Mouse (Mus musculus): ENCODE data around the gene Bmp5. TPM values are rescaled to one million over a fixed set of nuclear protein-coding genes. Genes with fewer than 3 reads are reported as not detected.

The Bmp5 gene
- polyA plus RNA-seq, 1 experiment from 2014 or later: 3.6 TPM

- Histone ChIP-seq H3K27ac (no peak overlapping the region), H3K4me2 (replicated peaks) (no peak overlapping the region), H3K36me3 (no peaks in the 10 kb centered on the region), H3K9me3 (no peaks in the 10 kb centered on the region), H3K9ac (replicated peaks) (no peak overlapping the region), H3K27me3 (no peaks in the 10 kb centered on the region), H3K4me1 (replicated peaks) (no peaks in the 10 kb centered on the region), H3K4me3 (replicated peaks) (no peak overlapping the region)
- WGBS: 57% methylated on average over 5 of the region's 5 CpGs
- ATAC-seq: no peak
Observed at GRCm38 (mm10) chr9:75850670-75851228, 75.6 kb downstream of the Bmp5 start.

- Histone ChIP-seq H3K4me2 (replicated peaks) (no peak overlapping the region), H3K9ac (replicated peaks) (no peak overlapping the region), H3K9me3 (no peaks in the 10 kb centered on the region), H3K27ac (no peak overlapping the region), H3K4me1 (replicated peaks) (no peaks in the 10 kb centered on the region), H3K36me3 (no peaks in the 10 kb centered on the region), H3K4me3 (replicated peaks) (no peak overlapping the region), H3K27me3 (no peaks in the 10 kb centered on the region)
- 98% methylated on average over 3 of the region's 3 CpGs for WGBS
- no peak for ATAC-seq
Observed at GRCm38 (mm10) chr9:75858161-75858560, 83.0 kb downstream of the Bmp5 start.

- H3K4me2 ChIP-seq (replicated peaks): no peak overlapping the region
- no peaks in the 10 kb centered on the region for H3K27me3 ChIP-seq
- WGBS: 69% methylated on average over 2 of the region's 2 CpGs
- no peak for ATAC-seq
- no peak overlapping the region for H3K4me3 ChIP-seq (replicated peaks)
- no peak overlapping the region for H3K9ac ChIP-seq (replicated peaks)
- H3K36me3 ChIP-seq: no peaks in the 10 kb centered on the region
- H3K27ac ChIP-seq: no peak overlapping the region
- H3K9me3 ChIP-seq: no peaks in the 10 kb centered on the region
- H3K4me1 ChIP-seq (replicated peaks): no peaks in the 10 kb centered on the region
Observed at GRCm38 (mm10) chr9:75858939-75859338, 83.8 kb downstream of the Bmp5 start.

GRCm38 (mm10) chr9:75870332-75871177, 95.4 kb downstream of the Bmp5 start:
- H3K4me3 ChIP-seq (replicated peaks): no peak overlapping the region
- H3K9me3 ChIP-seq: no peaks in the 10 kb centered on the region
- no peak overlapping the region for H3K9ac ChIP-seq (replicated peaks)
- no peak overlapping the region for H3K27ac ChIP-seq
- H3K27me3 ChIP-seq: no peaks in the 10 kb centered on the region
- H3K4me1 ChIP-seq (replicated peaks): no peaks in the 10 kb centered on the region
- H3K36me3 ChIP-seq: no peaks in the 10 kb centered on the region
- no peak overlapping the region for H3K4me2 ChIP-seq (replicated peaks)
- no peak for ATAC-seq
- 81% methylated on average over 7 of the region's 7 CpGs for WGBS

GRCm38 (mm10) chr9:75876333-75876732, 101.2 kb downstream of the Bmp5 start:
- H3K36me3 ChIP-seq: no peaks in the 10 kb centered on the region
- no peak for ATAC-seq
- no peaks in the 10 kb centered on the region for H3K27me3 ChIP-seq
- no peak overlapping the region for H3K4me3 ChIP-seq (replicated peaks)
- H3K9me3 ChIP-seq: no peaks in the 10 kb centered on the region
- no peaks in the 10 kb centered on the region for H3K4me1 ChIP-seq (replicated peaks)
- no peak overlapping the region for H3K27ac ChIP-seq
- H3K9ac ChIP-seq (replicated peaks): no peak overlapping the region
- H3K4me2 ChIP-seq (replicated peaks): no peak overlapping the region
- 69% methylated on average over 2 of the region's 2 CpGs for WGBS

- no peak overlapping the region for H3K4me3 ChIP-seq (replicated peaks)
- ATAC-seq: no peak
- WGBS: 96% methylated on average over 4 of the region's 4 CpGs
- no peaks in the 10 kb centered on the region for H3K36me3 ChIP-seq
- H3K9me3 ChIP-seq: peaks cover 2% of the 10 kb centered on the region; the same call in 1 of the 2 replicates
- no peak overlapping the region for H3K4me2 ChIP-seq (replicated peaks)
- no peak overlapping the region for H3K27ac ChIP-seq
- no peaks in the 10 kb centered on the region for H3K4me1 ChIP-seq (replicated peaks)
- no peaks in the 10 kb centered on the region for H3K27me3 ChIP-seq
- H3K9ac ChIP-seq (replicated peaks): no peak overlapping the region
Observed at GRCm38 (mm10) chr9:75883481-75884190, 108.5 kb downstream of the Bmp5 start.

- Histone ChIP-seq H3K36me3 (no peaks in the 10 kb centered on the region), H3K27me3 (no peaks in the 10 kb centered on the region), H3K4me3 (replicated peaks) (no peak overlapping the region), H3K4me2 (replicated peaks) (no peak overlapping the region), H3K9ac (replicated peaks) (no peak overlapping the region), H3K4me1 (replicated peaks) (no peaks in the 10 kb centered on the region), H3K9me3 (peaks cover 8% of the 10 kb centered on the region; the same call in 1 of the 2 replicates), H3K27ac (no peak overlapping the region)
- no peak for ATAC-seq
- WGBS: 90% methylated on average over 7 of the region's 7 CpGs
Observed at GRCm38 (mm10) chr9:75886801-75887544, 111.8 kb downstream of the Bmp5 start.

GRCm38 (mm10) chr9:75896918-75897317, 121.8 kb downstream of the Bmp5 start:
- Histone ChIP-seq H3K4me3 (replicated peaks) (no peak overlapping the region), H3K27ac (no peak overlapping the region), H3K4me2 (replicated peaks) (no peak overlapping the region), H3K36me3 (no peaks in the 10 kb centered on the region), H3K9ac (replicated peaks) (no peak overlapping the region), H3K27me3 (no peaks in the 10 kb centered on the region), H3K4me1 (replicated peaks) (no peaks in the 10 kb centered on the region), H3K9me3 (no peaks in the 10 kb centered on the region)
- WGBS: 83% methylated on average over 8 of the region's 8 CpGs
- no peak for ATAC-seq

GRCm38 (mm10) chr9:75898022-75898421, 122.9 kb downstream of the Bmp5 start:
- 96% methylated on average over 4 of the region's 4 CpGs for WGBS
- Histone ChIP-seq H3K9me3 (no peaks in the 10 kb centered on the region), H3K4me3 (replicated peaks) (no peak overlapping the region), H3K4me2 (replicated peaks) (no peak overlapping the region), H3K27me3 (no peaks in the 10 kb centered on the region), H3K36me3 (no peaks in the 10 kb centered on the region), H3K27ac (no peak overlapping the region), H3K4me1 (replicated peaks) (no peaks in the 10 kb centered on the region), H3K9ac (replicated peaks) (no peak overlapping the region)
- no peak for ATAC-seq

GRCm38 (mm10) chr9:75901219-75901618, 126.1 kb downstream of the Bmp5 start:
- ATAC-seq: no peak
- H3K9me3 ChIP-seq: no peaks in the 10 kb centered on the region
- 84% methylated on average over 9 of the region's 9 CpGs for WGBS

GRCm38 (mm10) chr9:75905497-75905896, 130.3 kb downstream of the Bmp5 start:
- Histone ChIP-seq H3K36me3 (no peaks in the 10 kb centered on the region), H3K27ac (no peak overlapping the region), H3K4me1 (replicated peaks) (0 out of 2 replicates have a peak, but pooled peaks cover 4% of the 10 kb centered on the region), H3K9ac (replicated peaks) (no peak overlapping the region), H3K4me2 (replicated peaks) (no peak overlapping the region), H3K4me3 (replicated peaks) (no peak overlapping the region), H3K27me3 (no peaks in the 10 kb centered on the region), H3K9me3 (no peaks in the 10 kb centered on the region)
- no peak for ATAC-seq
- WGBS: 55% methylated on average over 2 of the region's 2 CpGs

More at GRCm38 (mm10) chr9:75901219-75901618, 126.1 kb downstream of the Bmp5 start:
- H3K4me3 ChIP-seq (replicated peaks): no peak overlapping the region
- no peaks in the 10 kb centered on the region for H3K27me3 ChIP-seq
- no peak overlapping the region for H3K27ac ChIP-seq
- H3K4me1 ChIP-seq (replicated peaks): no peaks in the 10 kb centered on the region
- no peak overlapping the region for H3K9ac ChIP-seq (replicated peaks)
- no peaks in the 10 kb centered on the region for H3K36me3 ChIP-seq
- no peak overlapping the region for H3K4me2 ChIP-seq (replicated peaks)
